Mouse (Mus musculus): ENCODE data around the gene Mif. TPM values are rescaled to one million over a fixed set of nuclear protein-coding genes. Genes with fewer than 3 reads are reported as not detected.
"Not testable (repeated sequence)": the region's sequence is repeated elsewhere in the genome, so short reads cannot be mapped to it uniquely, and the experiment has no call there.

Mif gene
- total RNA-seq, 2 experiments from 2014 or later, result 321 to 324 TPM

DNA sequence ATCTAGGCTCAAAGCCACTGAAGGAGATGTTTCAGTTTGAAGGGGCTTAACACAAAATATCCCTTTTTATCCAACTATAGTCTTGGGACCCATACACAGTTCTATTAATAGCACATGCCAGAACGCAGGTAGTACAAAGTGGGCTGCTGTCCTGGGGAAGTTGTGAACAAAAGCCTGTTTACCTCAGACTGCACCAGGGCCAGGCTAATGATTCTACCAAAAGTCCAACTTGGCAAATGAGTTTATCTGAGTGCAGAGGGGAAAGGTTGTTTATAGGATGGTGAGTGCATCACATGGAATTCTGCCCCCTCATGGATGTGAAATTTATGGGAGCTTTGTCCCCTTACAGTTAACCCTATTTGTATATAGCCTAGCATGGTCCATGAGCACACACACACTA, 15.2 kb downstream of the Mif start:
- no peak for DNase-seq
- intact Hi-C loops (cut with DNase I), result no loop called here

DNA sequence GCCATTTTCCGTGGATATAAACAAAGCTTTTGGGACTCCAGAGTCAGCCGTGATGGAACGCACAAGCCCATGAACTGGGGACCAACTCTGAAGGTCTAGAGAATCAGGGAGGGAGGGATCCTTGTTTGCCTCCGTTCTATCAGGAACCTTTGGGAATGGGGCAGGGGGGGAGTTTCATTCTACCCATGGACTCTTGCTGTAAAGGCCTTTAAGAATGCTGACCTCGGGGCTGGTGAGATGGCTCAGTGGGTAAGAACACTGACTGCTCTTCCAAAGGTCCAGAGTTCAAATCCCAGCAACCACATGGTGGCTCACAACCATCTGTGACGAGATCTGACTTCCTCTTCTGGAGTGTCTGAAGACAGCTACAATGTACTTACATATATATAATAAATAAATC, 16.1 kb downstream of the Mif start:
- intact Hi-C loops (cut with DNase I); DNase-seq: not testable (repeated sequence)

DNA sequence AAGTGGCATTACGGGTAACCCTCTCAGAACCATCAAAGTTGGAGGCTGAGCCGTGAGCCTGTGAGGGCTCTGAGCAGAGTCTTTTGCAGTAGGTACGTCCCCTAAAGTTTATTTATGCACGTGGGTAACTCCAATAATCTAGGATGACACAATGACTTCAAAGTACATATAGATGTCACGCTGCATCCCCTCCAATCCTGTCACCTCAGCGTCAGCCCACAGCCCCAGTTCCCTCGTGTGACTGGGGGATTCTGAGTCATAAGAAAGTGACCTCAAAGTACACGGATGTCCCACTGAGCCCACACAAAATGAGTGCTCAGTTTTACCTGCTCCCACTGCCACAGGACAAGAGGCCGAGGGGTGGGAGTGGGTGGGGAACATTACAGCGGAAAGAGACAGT, 20.9 kb downstream of the Mif start:
- no peak for DNase-seq
- intact Hi-C loops (cut with DNase I), result loop anchor here (5.0 kb wide), 1 partner anchor 77 kb away; the partner anchor contains the start of gene Cabin1

DNA sequence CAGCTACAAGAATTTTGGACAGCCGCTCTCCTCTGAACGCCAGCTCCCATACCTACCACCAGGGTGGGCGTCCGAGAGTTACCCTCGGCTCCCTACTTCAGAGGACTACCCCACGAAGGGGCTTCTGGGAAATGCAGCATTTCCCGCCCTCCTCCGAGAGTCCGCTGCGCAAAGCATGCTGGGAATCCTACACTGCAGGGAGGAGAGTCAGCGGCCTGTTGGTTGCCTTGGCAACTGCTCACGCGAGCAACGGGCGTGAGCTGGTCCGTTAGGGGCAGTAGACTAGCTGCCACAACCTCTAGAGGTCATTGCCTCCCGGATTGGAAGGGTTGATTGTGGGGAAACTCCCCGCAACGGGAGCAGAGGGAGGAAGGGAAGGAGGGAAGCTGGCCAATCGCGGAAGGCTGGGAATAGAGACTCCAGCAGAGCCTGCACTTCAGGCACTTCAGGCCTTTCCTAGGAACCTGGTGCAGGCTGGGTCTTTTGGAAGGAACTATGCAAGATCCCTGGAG, 22.7 kb downstream of the Mif start, which contains the start of gene Gstt2:
Gstt2 (minus strand) TSS at position 177 of the 512 bp plus-strand sequence.
- DNase-seq, result peak; percentile 94 to 96
- intact Hi-C loops (cut with DNase I), result loop anchor here (5.0 kb wide), 1 partner anchor 75 kb away; the partner anchor contains the start of gene Cabin1

DNA sequence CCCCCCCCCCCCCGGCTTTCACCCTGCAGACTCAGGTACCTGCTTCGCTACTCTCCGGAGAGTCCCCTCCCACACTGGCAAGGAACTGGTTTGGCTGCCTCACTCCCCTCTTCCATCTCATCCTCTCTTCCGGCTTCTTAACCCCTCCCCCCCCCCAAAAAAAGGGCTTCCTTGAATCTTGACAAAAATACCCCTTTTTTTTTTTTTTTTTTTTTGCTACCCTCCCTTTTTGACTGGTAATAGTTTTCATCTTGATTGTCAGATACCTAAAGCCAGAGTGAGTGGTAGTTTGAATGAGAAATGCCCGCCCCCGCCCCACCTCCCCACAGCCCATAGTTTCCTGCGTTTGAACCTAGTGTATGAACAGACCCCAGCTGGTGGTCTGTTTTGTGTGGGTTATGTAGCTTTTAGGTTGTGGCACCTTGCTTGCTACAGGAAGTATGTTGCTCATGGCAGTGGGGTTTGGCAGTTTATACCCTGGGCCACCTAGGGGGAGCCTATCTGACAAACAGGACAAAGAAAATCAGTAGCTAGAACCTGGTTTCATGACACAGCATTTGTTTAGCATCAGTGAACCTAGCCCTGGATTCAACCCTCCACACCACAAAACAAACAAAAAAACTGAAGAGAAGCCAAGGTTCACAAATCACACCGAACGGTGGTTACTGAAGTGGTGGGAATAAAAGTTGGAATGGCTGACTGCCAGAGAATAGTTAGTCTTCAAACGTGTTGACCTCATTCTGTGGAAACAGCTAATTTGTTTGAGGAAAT, 24.1 kb downstream of the Mif start:
- intact Hi-C loops (cut with DNase I), result loop anchor here (2.0 to 5.0 kb wide), 2 partner anchors 63 to 74 kb away; partner anchors contain the start of genes Cabin1 and Ddt
- DNase-seq, result no peak

DNA sequence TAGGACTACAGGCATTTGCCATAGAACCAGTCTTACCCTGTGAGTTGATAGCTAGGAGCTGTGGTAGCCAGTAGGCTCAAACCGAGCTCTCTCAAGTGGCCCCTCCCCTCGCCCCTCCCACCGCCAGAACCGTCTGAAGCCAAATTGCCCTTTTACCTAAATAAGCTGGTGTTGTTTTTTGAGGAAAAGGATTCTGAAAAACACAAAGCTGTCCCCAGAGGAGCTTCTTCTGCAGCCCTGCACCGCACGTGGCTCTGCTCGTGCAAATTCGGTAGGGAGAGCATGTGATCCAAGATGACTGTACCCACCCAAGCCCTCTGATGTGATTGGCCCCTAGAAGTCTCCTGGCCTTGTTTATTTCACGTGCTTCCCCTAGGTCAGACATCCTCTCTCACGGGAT, 24.7 kb downstream of the Mif start:
- DNase-seq, result peak; percentile 49 to 69
- intact Hi-C loops (cut with DNase I), result loop anchor here (2.0 to 5.0 kb wide), 2 partner anchors 63 to 73 kb away; partner anchors contain the start of genes Cabin1 and Ddt

DNA sequence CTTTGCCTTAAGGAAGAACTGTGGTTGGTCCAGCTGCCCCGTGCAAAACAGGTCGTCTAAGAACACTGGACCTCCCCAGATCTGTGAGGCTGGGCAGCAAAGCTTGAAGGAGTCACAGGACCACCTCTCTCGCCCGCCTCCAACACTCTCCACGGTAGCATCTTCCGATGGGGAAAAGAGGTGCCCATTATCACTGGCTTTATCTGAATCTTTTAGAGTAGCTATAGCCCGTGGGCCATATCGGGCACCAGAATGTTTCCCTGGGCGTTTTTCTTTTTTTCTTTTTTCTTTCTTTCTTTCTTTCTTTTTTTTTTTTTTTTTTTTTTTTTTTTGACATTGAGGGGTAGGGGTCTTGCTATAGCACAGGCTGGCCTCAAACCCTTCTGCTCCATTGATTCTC, 25.3 kb downstream of the Mif start:
- intact Hi-C loops (cut with DNase I), result loop anchor here (2.0 to 5.0 kb wide), 4 partner anchors 62 to 247 kb away; partner anchors contain the start of genes Cabin1, Ddt, Ggt5 and Susd2
- no peak for DNase-seq

DNA sequence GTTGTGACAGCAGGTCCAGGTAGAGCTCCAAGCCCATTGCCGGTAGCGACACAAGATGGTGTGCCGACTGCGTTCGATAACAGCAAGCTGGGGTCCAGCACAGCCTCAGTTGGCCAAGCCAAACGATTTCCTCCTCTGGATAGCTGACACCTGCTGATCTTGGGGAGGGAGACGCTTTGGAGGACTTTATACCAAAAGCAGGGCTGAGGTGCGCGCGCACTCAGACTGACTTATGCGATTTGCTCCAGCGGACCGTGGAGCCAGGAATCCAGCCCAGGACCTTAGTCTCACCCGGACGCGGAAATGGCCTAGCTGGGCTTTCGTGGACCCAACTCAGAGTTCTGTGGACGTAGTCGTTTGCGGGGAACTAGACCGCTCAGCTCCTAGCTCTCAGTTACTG, 25.8 kb downstream of the Mif start:
- DNase-seq, result peak; percentile 80 to 86
- intact Hi-C loops (cut with DNase I), result loop anchor here (2.0 to 5.0 kb wide), 3 partner anchors 61 to 247 kb away; partner anchors contain the start of genes Ddt, Ggt5 and Susd2

DNA sequence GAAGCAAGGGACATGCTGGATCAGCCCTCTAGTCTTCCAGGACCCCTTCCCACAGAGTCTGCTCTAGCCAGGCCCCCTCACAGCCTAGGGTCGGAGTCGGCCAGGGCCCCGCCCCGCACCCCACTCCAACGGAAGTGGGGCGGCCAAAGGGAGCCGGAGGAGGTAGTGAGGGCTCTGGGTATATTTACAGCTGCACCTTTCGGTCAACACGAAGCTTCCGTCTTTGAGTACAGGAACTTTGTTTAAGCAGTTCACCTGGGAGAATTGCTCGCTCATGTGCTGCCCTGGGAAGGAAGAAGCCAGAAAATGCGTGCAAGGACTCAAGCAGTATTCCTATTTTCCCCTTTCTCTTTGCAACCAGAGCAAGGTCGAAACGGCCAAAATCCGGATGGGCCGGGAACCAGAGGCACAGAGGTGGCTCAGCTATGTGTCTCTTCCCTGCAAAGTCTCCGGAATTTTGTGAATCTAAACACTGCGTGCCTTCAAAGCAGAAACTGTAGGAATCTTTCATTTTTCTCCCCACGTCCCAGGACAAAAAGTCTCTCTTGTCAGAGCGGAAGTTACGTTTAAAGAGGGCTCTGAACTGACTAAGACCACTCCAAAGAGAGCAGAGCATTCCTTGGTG, 26.5 kb downstream of the Mif start:
- intact Hi-C loops (cut with DNase I), result loop anchor here (2.0 to 5.0 kb wide), 3 partner anchors 61 to 246 kb away; partner anchors contain the start of genes Ddt, Ggt5 and Susd2
- peak in 1 of 2 experiments; percentile 47 for DNase-seq

DNA sequence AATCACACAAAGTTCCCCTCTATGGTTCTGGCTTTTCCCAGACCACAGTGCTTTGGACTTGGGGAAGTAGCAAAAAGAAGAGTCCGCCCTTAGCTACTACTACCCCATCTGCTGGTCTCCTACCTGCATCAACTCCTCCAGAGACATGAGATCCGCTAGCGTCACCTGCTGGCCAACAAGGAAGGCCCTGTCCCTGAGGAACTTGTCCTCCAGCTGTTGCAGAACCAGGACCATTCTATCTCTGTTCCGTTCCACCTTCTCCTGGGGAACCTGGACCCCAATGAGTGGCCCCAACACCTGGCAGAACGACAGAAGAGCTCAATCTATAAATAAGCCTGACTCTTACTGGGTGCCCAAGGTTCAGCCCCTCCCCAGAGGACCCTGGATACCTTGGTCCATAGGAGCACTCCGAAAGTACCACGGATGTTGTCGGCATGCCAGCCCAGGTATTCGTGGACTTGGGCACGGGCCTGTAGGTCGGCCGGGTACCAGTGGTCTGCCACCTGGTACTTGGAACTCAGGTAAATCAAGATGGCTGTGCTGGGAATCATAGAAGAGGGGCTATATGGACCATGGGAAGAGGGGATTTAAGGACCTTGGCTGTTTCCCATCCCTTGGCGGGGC, 27.7 kb downstream of the Mif start:
- DNase-seq, result peak; percentile 66 to 80
- intact Hi-C loops (cut with DNase I), result loop anchor here (1.0 to 5.0 kb wide), 3 partner anchors 88 to 245 kb away; partner anchors contain the start of genes Ggt5 and Susd2

DNA sequence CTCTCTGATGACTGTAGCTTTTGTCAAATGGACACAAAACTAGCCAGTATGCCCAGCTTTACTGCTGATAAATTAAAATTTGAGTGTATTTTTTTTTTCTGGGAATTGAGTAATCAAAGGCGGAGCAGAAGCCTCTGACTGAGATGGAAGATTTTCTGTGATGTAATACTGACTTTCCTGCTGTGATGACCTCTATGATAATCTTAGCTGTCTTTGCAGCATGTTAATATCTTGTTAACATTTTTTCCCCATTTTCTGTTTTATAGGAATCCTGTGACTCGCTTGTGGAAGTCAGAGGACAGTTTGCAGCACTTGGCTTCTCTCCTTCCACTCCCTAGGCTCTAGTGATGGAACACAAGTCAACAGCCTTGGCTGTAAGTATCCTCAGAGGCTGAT, 29.8 kb downstream of the Mif start:
- intact Hi-C loops (cut with DNase I), result loop anchor here (5.0 kb wide), 2 partner anchors 188 to 243 kb away; partner anchors contain the start of genes Ggt5 and Susd2
- DNase-seq, result no peak

DNA sequence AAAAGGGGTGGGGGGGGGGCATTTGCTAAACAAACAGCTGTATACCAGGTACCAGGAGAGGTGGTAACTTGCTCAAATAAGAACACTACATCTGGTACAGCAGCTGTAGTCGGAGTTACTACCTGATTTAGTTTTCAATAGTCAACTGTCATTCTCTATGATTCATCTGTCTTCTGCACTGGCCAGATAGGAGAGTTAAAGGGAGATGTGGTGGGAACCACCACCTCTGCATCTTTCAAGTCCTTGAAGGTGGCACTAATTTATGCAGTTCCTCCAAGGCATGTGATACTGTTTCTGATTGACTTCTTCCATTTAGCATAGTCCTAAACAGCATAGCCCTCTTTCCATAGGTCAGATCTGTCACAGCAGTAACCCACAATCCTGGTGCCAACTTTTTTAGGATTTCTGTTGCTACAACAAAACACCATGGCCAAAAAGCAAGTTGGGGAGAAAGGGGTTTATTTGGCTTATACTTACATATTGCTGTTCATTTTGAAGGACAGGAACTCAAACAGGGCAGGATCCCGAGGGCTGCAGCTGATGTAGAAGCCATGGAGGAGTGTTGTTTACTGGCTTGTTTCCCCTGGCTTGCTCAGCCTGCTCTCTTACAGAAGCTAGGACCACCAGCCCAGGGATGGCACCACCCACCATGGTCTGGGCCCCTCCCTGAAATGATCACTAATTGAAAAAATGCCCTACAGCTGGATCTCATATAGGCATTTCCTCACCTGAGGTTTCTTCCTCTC, 30.3 kb downstream of the Mif start:
- intact Hi-C loops (cut with DNase I), result loop anchor here (5.0 kb wide), 2 partner anchors 187 to 242 kb away; partner anchors contain the start of genes Ggt5 and Susd2
- DNase-seq, result no peak

DNA sequence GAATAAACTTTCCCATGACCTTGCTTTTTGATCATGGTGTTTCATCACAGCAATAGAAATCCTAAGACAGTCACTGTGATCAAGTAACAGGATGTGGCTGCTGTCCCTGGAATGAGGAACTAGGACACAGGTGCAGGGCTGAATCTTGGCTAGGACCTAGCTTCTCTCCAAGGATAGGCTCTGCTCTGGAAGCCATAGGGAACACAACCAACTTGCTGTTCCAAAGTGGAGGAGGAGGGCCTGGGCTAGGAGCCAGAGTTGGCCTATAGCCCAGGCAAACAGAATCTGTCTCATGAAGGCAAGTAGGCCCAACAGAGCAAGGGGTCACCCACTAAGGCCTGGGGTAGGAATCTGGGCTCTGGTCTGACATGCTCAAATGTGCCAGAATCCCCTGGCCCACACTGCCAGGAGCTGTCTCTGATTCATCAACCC, 31.5 kb downstream of the Mif start:
- intact Hi-C loops (cut with DNase I), result no loop called here
- peak; percentile 65 to 73 for DNase-seq

DNA sequence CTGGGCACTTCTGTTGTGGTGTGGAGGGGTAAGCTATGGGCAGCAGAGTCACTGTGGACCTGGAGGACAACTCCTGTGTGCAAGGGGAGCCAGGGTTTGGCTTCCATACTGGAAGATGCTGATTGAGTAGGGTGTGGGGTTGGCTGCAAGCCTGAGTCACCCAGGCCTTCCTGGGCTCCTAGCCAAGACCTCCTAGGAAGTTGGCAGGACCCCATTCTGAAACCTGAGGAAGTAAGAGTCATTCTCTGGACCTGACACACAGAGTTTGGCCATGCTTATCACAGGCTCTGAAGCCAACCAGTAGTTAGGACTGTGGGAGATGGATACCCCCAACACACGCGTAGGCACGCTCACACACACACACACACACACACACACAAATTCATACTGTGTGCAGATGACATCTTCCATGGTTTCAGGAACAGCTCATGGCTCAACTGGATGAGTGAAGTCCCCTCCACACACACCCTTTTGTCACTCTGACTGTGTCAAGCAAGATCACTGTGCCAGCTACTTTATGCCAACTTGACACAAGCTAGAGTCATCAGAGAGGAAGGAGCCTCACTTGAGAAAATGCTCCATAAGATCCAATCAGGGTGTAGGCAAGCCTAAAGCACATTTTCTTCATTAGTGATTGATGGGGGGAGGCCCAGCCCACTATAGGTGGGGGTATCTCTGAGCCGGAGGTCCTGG, 32.2 kb downstream of the Mif start:
- peak; percentile 68 to 73 for DNase-seq
- intact Hi-C loops (cut with DNase I), result no loop called here

DNA sequence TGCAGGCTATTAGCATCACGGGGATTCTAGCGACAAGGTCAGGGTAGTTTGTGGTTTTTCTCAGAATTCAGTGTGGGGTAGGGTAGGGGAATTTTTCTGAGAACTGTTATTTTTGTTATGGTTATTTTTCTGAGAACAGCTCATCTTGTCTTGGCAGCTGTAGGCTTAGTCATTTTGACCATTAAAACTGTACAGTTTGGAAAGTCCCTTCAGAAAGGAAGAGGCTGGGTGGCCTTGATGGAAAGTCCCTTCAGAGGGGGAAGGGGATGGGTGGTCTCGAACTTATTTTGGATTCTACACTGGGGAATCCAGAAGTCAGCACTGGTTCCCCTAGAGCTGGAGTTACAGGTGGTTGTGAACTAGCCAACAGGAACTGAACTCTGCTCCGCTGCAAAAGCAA, 35.5 kb downstream of the Mif start:
- DNase-seq, result no peak
- intact Hi-C loops (cut with DNase I), result no loop called here

DNA sequence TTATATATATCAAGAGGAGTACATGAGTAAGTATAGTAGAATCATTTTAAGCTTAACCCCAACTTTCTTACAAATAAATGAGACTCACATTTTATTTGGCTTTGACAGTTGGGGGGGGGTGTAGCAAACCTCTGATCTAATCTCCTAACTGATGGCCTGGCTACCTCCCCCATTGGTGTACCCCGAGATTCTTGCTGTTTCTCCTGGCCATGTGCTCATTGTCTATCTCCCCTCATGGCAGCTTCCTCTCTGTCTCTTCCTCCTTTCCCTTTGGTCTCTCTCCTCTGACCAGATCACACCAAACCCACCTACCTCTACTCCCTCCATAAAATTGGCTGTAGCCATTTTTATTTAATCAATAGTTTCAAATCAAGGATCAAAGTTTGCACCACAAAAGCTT, 36.3 kb downstream of the Mif start:
- intact Hi-C loops (cut with DNase I), result no loop called here
- no peak for DNase-seq

DNA sequence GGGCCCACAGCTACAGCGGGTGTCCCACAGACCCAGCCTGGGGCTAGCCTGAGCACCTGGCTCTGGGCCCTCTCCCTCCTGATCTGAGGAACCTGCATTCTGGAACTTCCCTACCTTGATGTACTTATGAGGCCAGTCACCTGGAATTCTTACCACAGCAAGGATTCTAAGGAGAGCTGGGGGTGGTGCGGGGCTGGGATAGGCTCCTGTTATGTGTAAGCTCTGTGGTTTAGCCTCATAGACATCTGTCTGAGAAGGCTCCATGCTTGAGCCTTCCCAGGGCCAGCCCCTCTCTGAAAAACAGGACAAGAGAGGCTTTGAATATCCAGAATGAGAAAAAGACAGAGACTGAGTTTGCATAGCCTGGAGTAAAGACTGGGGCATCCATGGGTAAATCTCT, 37.6 kb downstream of the Mif start, which contains the start of gene Gstt4:
Gstt4 (minus strand) TSS at position 101 of the 400 bp plus-strand sequence.
- DNase-seq, result no peak
- intact Hi-C loops (cut with DNase I), result no loop called here

DNA sequence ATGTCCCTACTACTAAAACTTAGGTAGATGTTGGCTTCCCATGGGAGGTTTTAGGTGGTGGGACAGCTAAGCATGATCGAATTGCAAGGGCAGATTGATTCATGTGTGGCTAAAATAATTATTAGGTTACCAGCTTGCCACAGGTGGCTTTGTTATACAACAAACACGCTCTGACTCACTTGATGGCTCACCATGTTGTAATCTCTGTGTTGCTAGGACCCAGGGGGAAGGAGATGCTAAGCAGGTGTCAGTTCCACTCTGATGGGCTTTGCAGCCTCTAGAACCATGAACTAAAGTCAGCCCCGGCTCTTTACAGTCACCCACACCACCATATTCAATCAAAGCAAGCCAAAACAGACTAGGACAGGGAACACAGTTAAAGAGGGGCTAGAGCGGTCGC, 40.2 kb downstream of the Mif start:
- DNase-seq, result no peak
- intact Hi-C loops (cut with DNase I), result no loop called here

DNA sequence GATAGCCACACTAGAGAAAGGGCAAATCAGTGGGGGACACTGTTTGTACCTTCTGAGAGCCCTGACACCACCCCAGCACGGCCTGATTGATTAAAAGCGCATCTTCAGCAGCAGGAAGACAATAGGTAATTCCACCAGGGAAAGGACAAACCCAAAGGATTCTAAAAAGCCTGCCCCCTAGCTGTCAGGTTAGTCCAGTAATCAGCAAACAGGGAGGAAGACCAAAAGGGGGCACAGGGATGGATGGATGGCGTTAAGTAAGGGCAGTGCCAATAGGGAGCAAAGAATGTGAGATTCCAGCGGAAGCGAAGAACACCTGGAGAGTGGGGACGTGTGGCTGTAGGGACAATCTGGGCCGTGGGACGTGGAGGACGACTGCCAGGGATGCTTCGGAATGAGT, 41.4 kb downstream of the Mif start:
- intact Hi-C loops (cut with DNase I), result no loop called here
- no peak for DNase-seq

Data from heart, postnatal 10 days (tissue).